Mouse (Mus musculus) heart, adult 2 months (tissue): Measurements from ENCODE around the gene Lime1. TPM values are rescaled to one million over a fixed set of nuclear protein-coding genes. Genes with fewer than 3 reads are reported as not detected.
A peak's percentile ranks its signal among the peaks of the same experiment; 100 is the strongest.

Experiments
- DNase-seq, 2 experiments: peaks; one replicate each; pipeline ENCODE4 v3.0.0; 2021
- H3K27ac ChIP-seq: fragments of 200-600 bp; 2 replicates; pipeline ENCODE4 v1.8.1; 2022
- H3K27me3 ChIP-seq: fragments of 200-500 bp; 2 replicates; pipeline ENCODE4 v1.6.1; 2012; ENCODE audit warnings: mild to moderate bottlenecking, low read length, inconsistent platforms, mixed read lengths; ENCODE audit not compliant: control insufficient read depth, insufficient read depth
- H3K36me3 ChIP-seq: fragments of 200-500 bp; 2 replicates; pipeline ENCODE4 v1.6.1; 2012; ENCODE audit warnings: low read length, inconsistent platforms; ENCODE audit not compliant: control insufficient read depth, insufficient read depth
- H3K4me1 ChIP-seq: fragments of 200-500 bp; 2 replicates; pipeline ENCODE4 v1.6.1; 2011; ENCODE audit warnings: low read length; ENCODE audit not compliant: control insufficient read depth, insufficient read depth
- H3K4me3 ChIP-seq: fragments of 200-600 bp; 2 replicates; pipeline ENCODE4 v1.8.1; 2022
- H3K79me2 ChIP-seq: fragments of 200-500 bp; replicated peaks from 2 replicates; pipeline ENCODE4 v1.6.1; 2012; ENCODE audit warnings: mild to moderate bottlenecking, inconsistent platforms, low read length, moderate library complexity, mixed read lengths; ENCODE audit not compliant: control insufficient read depth, insufficient read depth
- H3K9ac ChIP-seq: fragments of 200-500 bp; 2 replicates; pipeline ENCODE4 v1.6.1; 2012; ENCODE audit warnings: low read depth, mild to moderate bottlenecking, control low read depth, inconsistent platforms, low read length, mixed read lengths
- CTCF ChIP-seq: fragments of 200-600 bp; IDR thresholded peaks from 2 replicates; pipeline ENCODE4 v1.8.1; 2022; ENCODE audit warnings: antibody characterized with exemption, mild to moderate bottlenecking, moderate library complexity
- EP300 ChIP-seq: fragments of 200-500 bp; IDR thresholded peaks from 2 replicates; pipeline ENCODE4 v1.6.1; 2011; ENCODE audit warnings: low read depth, low read length, control low read depth; ENCODE audit not compliant: insufficient read depth
- POLR2A ChIP-seq: fragments of 200-500 bp; IDR thresholded peaks from 2 replicates; pipeline ENCODE4 v1.6.1; 2011; ENCODE audit warnings: mild to moderate bottlenecking, low read depth, low read length, control low read depth; ENCODE audit not compliant: insufficient read depth
- WGBS: fragments of 180-500 bp; shearing (Covaris S2); methylation state at CpG from one replicate; pipeline ENCODE4 v1.1.7; 2018; 5-methylcytosine and 5-hydroxymethylcytosine counted together
- intact Hi-C: fragments of 180-260 bp; cut with DNase I; formaldehyde crosslinking; loops from one replicate; pipeline ENCODE4 v1.15.1; 2025
- long read RNA-seq: library from polyadenylated mRNA; stranded (forward); transcript quantifications from one replicate; pipeline ENCODE4 v2.0.0, GENCODE M21; 2021
- polyA plus RNA-seq: library from polyadenylated mRNA; depleted of rRNA; stranded (reverse); fragments of >200 nt; gene quantifications from 2 replicates; pipeline ENCODE4 v1.2.3, GENCODE M21; 2012; rRNA removed
- total RNA-seq, 2 experiments: library from RNA; stranded (reverse); gene quantifications; 2 replicates each; pipeline ENCODE4 v1.2.3; 2021

The Lime1 gene
- total RNA-seq = 1 to 10 TPM; 5.0 to 5.2 TPM
- polyA plus RNA-seq = 21.7 and 21.8 TPM in 2 replicates
- long read RNA-seq = 0 reads

DNA sequence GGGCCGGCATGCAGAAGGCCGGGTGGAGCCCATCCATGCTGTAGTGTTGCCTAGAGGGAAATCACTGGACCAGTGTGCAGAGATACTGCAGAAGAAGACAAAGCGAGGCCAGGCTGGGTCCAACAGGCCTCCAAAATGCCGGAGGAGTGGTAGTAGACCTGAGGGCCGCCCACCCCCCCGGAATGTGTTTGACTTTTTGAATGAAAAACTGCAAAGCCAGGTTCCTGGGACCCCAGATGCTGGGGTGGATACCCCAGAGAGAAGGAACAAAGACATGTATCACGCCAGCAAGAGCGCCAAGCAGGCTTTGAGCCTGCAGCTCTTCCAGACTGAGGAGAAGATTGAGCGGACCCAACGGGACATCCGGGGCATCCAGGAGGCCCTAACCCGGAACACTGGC, at the start of gene Lime1:
Gene Lime1 (plus strand): TSS at position 301 of the 400 bp plus-strand sequence.
- H3K9ac ChIP-seq = no peak within 1 kb of the TSS
- no peaks in the 10 kb centered on the region for H3K79me2 ChIP-seq
- H3K4me3 ChIP-seq = no peak within 1 kb of the TSS
- no peaks in the 10 kb centered on the region for H3K27me3 ChIP-seq
- intact Hi-C loops = no loop called here
- TF ChIP-seq EP300 (no peak), CTCF (no peak), POLR2A (no peak)
- no peak within 1 kb of the TSS for H3K27ac ChIP-seq
- H3K4me1 ChIP-seq = peaks cover 2% of the 10 kb centered on the region; the same call in 1 of the 2 replicates
- no peaks in the 10 kb centered on the region for H3K36me3 ChIP-seq
- DNase-seq = no peak
- 94% methylated on average over 12 of the region's 12 CpGs for WGBS

GRCm38 (mm10) chr2:181332542-181332941, 47.3 kb upstream of the Lime1 start:
- no peak for TF ChIP-seq EP300
- no peak for TF ChIP-seq CTCF
- no peak for TF ChIP-seq POLR2A
- intact Hi-C loops = no loop called here
- H3K27me3 ChIP-seq = no peaks in the 10 kb centered on the region
- no peak for DNase-seq
- H3K4me3 ChIP-seq = no peak overlapping the region
- H3K79me2 ChIP-seq = no peaks in the 10 kb centered on the region
- no peaks in the 10 kb centered on the region; the same call in 1 of the 2 replicates for H3K36me3 ChIP-seq
- no peak overlapping the region for H3K27ac ChIP-seq
- H3K4me1 ChIP-seq = no peaks in the 10 kb centered on the region
- H3K9ac ChIP-seq = no peak overlapping the region

- no peak overlapping the region for H3K27ac ChIP-seq
- H3K36me3 ChIP-seq = no peaks in the 10 kb centered on the region; the same call in 1 of the 2 replicates
- intact Hi-C loops = loop anchor here (1.0 kb wide), 1 partner anchor 148 kb away; no protein-coding TSS in a partner anchor
- TF ChIP-seq POLR2A (no peak), CTCF (peak; percentile 85), EP300 (no peak)
- H3K9ac ChIP-seq = no peak overlapping the region
- no peaks in the 10 kb centered on the region for H3K4me1 ChIP-seq
- no peak overlapping the region for H3K4me3 ChIP-seq
- H3K79me2 ChIP-seq = no peaks in the 10 kb centered on the region
- no peaks in the 10 kb centered on the region for H3K27me3 ChIP-seq
- DNase-seq = peak; percentile 56 to 82
- WGBS = 61% methylated on average over 3 of the region's 3 CpGs
These were observed 45.9 kb upstream of the Lime1 start for GRCm38 (mm10) chr2:181334023-181334422.

GRCm38 (mm10) chr2:181340426-181340825, 39.5 kb upstream of the Lime1 start:
- H3K36me3 ChIP-seq = no peaks in the 10 kb centered on the region
- peaks cover 4% of the 10 kb centered on the region for H3K4me1 ChIP-seq
- H3K27me3 ChIP-seq = no peaks in the 10 kb centered on the region
- 93% methylated on average over 4 of the region's 4 CpGs for WGBS
- DNase-seq = no peak
- TF ChIP-seq CTCF = no peak
- TF ChIP-seq POLR2A = no peak
- no peak for TF ChIP-seq EP300
- intact Hi-C loops = no loop called here
- H3K79me2 ChIP-seq = no peaks in the 10 kb centered on the region
- H3K9ac ChIP-seq = no peak overlapping the region
- no peak overlapping the region for H3K4me3 ChIP-seq
- no peak overlapping the region for H3K27ac ChIP-seq

GRCm38 (mm10) chr2:181342766-181343165, 37.1 kb upstream of the Lime1 start:
- Histone ChIP-seq H3K9ac (no peak overlapping the region), H3K27me3 (no peaks in the 10 kb centered on the region), H3K36me3 (no peaks in the 10 kb centered on the region), H3K4me1 (peaks cover 4% of the 10 kb centered on the region), H3K4me3 (no peak overlapping the region), H3K27ac (no peak overlapping the region; the same call in 1 of the 2 replicates), H3K79me2 (no peaks in the 10 kb centered on the region)
- TF ChIP-seq POLR2A (no peak), EP300 (no peak)
- 35% methylated on average over 6 of the region's 6 CpGs for WGBS
- peak in 1 of 2 experiments; percentile 36 for DNase-seq
- intact Hi-C loops = no loop called here

- intact Hi-C loops = no loop called here
- Histone ChIP-seq H3K36me3 (no peaks in the 10 kb centered on the region), H3K79me2 (no peaks in the 10 kb centered on the region), H3K4me3 (no peak overlapping the region), H3K27ac (no peak overlapping the region), H3K27me3 (no peaks in the 10 kb centered on the region), H3K4me1 (no peaks in the 10 kb centered on the region), H3K9ac (no peak overlapping the region)
- no peak for DNase-seq
- no peak for TF ChIP-seq POLR2A
- no peak for TF ChIP-seq EP300
- no peak for TF ChIP-seq CTCF
- WGBS = 78% methylated on average over 3 of the region's 3 CpGs
These were observed 23.1 kb upstream of the Lime1 start for GRCm38 (mm10) chr2:181356780-181357179.
